Mouse (Mus musculus) cerebellum, adult 11 months (tissue): ENCODE results near the gene Egln1.

Experiments used
- DNase-seq: peaks from one replicate; pipeline ENCODE4 v3.0.0; 2022

The Egln1 gene

GRCm38 (mm10) chr8:124949209-124950068, at the start of gene Egln1:
Gene Egln1, minus strand, starts transcription at chr8:124949324.
- peak; percentile 77 for DNase-seq

- DNase-seq: no peak
Observed at GRCm38 (mm10) chr8:124995776-124996175, 46.7 kb upstream of the Egln1 start.

GRCm38 (mm10) chr8:124991668-124991926, 42.5 kb upstream of the Egln1 start:
- no peak for DNase-seq

GRCm38 (mm10) chr8:124990923-124991667, 42.0 kb upstream of the Egln1 start:
- no peak for DNase-seq

GRCm38 (mm10) chr8:124980828-124981227, 31.7 kb upstream of the Egln1 start:
- DNase-seq: no peak

GRCm38 (mm10) chr8:124980036-124980435, 30.9 kb upstream of the Egln1 start:
- DNase-seq: no peak

GRCm38 (mm10) chr8:124978026-124978425, 28.9 kb upstream of the Egln1 start:
- no peak for DNase-seq

- no peak for DNase-seq
Observed at GRCm38 (mm10) chr8:124976211-124976610, 27.1 kb upstream of the Egln1 start.

- no peak for DNase-seq
Observed at GRCm38 (mm10) chr8:124974254-124974653, 25.1 kb upstream of the Egln1 start.

- no peak for DNase-seq
Observed at GRCm38 (mm10) chr8:124973221-124973620, 24.1 kb upstream of the Egln1 start.

GRCm38 (mm10) chr8:124970312-124970933, 21.3 kb upstream of the Egln1 start:
- DNase-seq: no peak

- DNase-seq: no peak
Observed at GRCm38 (mm10) chr8:124964966-124965365, 15.8 kb upstream of the Egln1 start.

GRCm38 (mm10) chr8:124963246-124963645, 14.1 kb upstream of the Egln1 start:
- DNase-seq: no peak

GRCm38 (mm10) chr8:124960226-124960880, 11.2 kb upstream of the Egln1 start:
- no peak for DNase-seq

GRCm38 (mm10) chr8:124959462-124960225, 10.5 kb upstream of the Egln1 start:
- DNase-seq: no peak

- DNase-seq: no peak
Observed at GRCm38 (mm10) chr8:124954572-124955082, 5.5 kb upstream of the Egln1 start.

GRCm38 (mm10) chr8:124953188-124953587, 4.1 kb upstream of the Egln1 start:
- no peak for DNase-seq

GRCm38 (mm10) chr8:124950865-124951264, 1.7 kb upstream of the Egln1 start:
- no peak for DNase-seq

GRCm38 (mm10) chr8:124950069-124950456, 939 bp upstream of the Egln1 start:
- no peak for DNase-seq

GRCm38 (mm10) chr8:124948733-124949111, 402 bp downstream of the Egln1 start:
- DNase-seq: peak; percentile 39

GRCm38 (mm10) chr8:124947865-124948732, 1.0 kb downstream of the Egln1 start:
- peak; percentile 61 for DNase-seq
